Mouse (Mus musculus) olfactory bulb, adult 2 months (tissue): ENCODE measurements around the gene Snx30.

Source experiments
- CTCF ChIP-seq: fragments of 200-500 bp; IDR thresholded peaks from 2 replicates; pipeline ENCODE4 v1.5.1; 2012; ENCODE audit warnings: low read depth, mild to moderate bottlenecking, low read length, moderate library complexity; ENCODE audit not compliant: insufficient read depth
- POLR2A ChIP-seq: fragments of 200-500 bp; IDR thresholded peaks from 2 replicates; pipeline ENCODE4 v1.6.1; 2012; ENCODE audit warnings: mild to moderate bottlenecking, low read depth, low read length, moderate library complexity; ENCODE audit not compliant: insufficient read depth

DNA sequence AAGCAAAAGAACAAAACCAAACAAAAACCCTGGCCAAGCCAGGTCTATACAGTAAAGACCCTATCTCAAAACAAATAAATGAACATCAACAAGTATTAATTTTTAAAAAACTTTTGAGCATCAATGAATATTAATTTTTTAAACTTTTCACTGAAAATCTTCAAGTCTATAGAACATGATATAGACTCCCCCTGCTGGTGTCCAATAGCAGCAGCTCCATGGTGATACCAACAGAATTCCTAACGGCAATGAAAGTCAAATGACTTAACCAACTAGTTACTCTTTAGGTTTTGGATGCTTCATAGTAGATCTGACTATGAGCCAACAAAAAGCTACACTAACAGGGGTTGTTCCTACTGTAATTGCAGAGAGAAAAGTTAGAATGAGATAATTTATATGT, 25.1 kb upstream of the Snx30 start:
- TF ChIP-seq POLR2A (no peak), CTCF (no peak)
